In the genomic region with DNA sequence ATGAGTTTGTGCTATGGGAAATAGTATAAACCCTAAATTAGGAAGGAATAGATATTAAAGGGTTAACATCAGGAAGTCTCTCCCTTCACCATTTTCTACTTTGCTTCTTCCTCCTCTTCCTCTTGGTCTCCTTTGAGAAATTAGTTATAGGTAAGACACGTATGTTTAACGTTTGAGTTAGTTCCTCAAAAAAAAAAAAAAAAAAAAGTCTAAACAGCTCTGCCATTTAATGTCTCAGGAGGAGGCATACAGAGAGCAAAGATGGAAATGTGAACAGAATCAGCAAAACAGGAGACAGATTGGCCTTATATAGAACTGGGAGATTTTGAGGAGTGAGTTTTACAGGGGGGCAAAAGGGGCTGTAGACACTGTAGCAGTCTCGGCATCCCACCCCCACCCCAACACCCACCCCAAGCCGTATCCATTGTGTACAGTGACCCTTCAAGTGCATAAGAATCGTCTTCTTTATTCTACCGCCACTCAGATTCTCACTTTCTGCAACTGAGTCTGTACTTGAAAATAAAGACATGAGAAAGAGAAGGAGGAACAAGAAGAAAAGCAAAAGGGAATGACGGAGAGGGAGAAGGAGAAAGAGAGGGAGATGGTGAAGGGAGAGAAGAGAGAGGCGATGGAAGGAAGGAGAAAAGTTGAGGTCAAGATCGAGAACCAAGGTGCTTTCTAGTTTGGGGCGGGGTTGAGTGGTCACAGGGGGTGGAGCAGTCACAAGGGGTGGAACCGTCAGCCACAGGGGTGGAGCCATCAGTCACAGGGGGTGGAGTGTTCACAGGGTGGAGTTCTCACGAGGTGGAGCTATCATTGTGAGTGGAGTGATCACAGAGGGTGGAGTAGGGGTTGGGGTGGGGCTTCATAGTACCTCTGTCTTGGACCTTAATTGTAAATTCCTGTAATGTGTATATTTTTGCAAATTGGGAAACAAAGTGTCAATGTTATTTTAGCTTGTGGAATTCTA, we compare ENCODE assay signal across 10 mouse cellular contexts.
DNase-seq lines count a peak whose midpoint lies in the region; ATAC-seq and TF ChIP-seq lines count a peak whose summit lies in the region.
"Had no signal": no experiment of that assay in that cellular context is flagged by ENCODE, and none has a peak within 500 bp of the region (broad histone marks: within the 10 kb centered on the region; RNA-seq: fewer than 3 reads in every experiment).

No protein-coding gene starts in this region.

- no peak overlapping the region for H3K27ac ChIP-seq in heart, postnatal 0 days (ENCODE audit: low read depth)
- H3K27ac ChIP-seq in liver, embryonic 13.5 days: peak overlapping the region; percentile 98
- H3K27ac ChIP-seq: macrophage had no signal

- H3K36me3 ChIP-seq in heart, postnatal 0 days (replicated peaks; ENCODE audit: control insufficient read depth, insufficient read depth, low read length): peaks cover 3% of the 10 kb centered on the region; the same call in 1 of the 2 replicates
- no peaks in the 10 kb centered on the region for H3K36me3 ChIP-seq in liver, embryonic 13.5 days

- no peak for TF ChIP-seq EP300 in heart, postnatal 0 days (IDR thresholded peaks at IDR 0.05; ENCODE audit: low read depth)

- H3K9ac ChIP-seq in heart, postnatal 0 days (replicated peaks; ENCODE audit: low read depth, low read length): no peak overlapping the region
- no peak overlapping the region; the same call in 1 of the 2 replicates for H3K9ac ChIP-seq in liver, embryonic 13.5 days

- no peaks in the 10 kb centered on the region for H3K9me3 ChIP-seq in heart, postnatal 0 days (replicated peaks; ENCODE audit: control insufficient read depth, low read length)
- no peaks in the 10 kb centered on the region for H3K9me3 ChIP-seq in liver, embryonic 13.5 days (replicated peaks)

- intact Hi-C loops in heart, postnatal 10 days (cut with DNase I): no loop called here

- WGBS in heart, postnatal 0 days: 59% methylated on average over 12 of the region's 12 CpGs
- WGBS in liver, embryonic 13.5 days (ENCODE audit: insufficient replicate concordance): 39% methylated on average over 12 of the region's 12 CpGs

- no peak for TF ChIP-seq CTCF in heart, postnatal 0 days (IDR thresholded peaks at IDR 0.05; ENCODE audit: low read depth)

- no peaks in the 10 kb centered on the region for H3K27me3 ChIP-seq in heart, postnatal 0 days (ENCODE audit: control insufficient read depth, insufficient read depth, low read length)
- no peaks in the 10 kb centered on the region for H3K27me3 ChIP-seq in liver, embryonic 13.5 days

- ATAC-seq in heart, postnatal 0 days (ENCODE audit: insufficient read depth, low read depth): 0 out of 2 replicates have a peak, but pooled peaks have one; percentile 43
- ATAC-seq in liver, embryonic 13.5 days (ENCODE audit: low read depth): peak; percentile 97

- H3K4me3 ChIP-seq in heart, postnatal 0 days (ENCODE audit: low read depth, low read length): no peak overlapping the region
- H3K4me3 ChIP-seq in liver, embryonic 13.5 days (replicated peaks): peak overlapping the region; percentile 19; the same call in 1 of the 2 replicates

- H3K4me1 ChIP-seq in heart, postnatal 0 days (ENCODE audit: control insufficient read depth, insufficient read depth): no peaks in the 10 kb centered on the region
- H3K4me1 ChIP-seq in liver, embryonic 13.5 days (replicated peaks): peaks cover 64% of the 10 kb centered on the region

- no peak for DNase-seq in heart, postnatal 0 days (ENCODE audit: low spot score)
- DNase-seq in heart, postnatal 10 days: no peak
- DNase-seq in A20 (ENCODE audit: low read depth, low spot score): peak; percentile 58
- DNase-seq in brain, adult 2 months (ENCODE audit: low read depth, low spot score): peak; percentile 46
- peak; percentile 75 for DNase-seq in liver, embryonic 13.5 days
- no peak for DNase-seq in frontal cortex, adult 2 months (ENCODE audit: extremely low spot score in 1 of 2, low spot score in 1 of 2)
- no peak for DNase-seq in layer of hippocampus, adult 9-11 months
- no peak for DNase-seq in gastrocnemius, postnatal 10 days
- DNase-seq: kidney, adult 9 months had no signal

- no peak overlapping the region for H3K4me2 ChIP-seq in heart, postnatal 0 days (ENCODE audit: low read depth, low read length)
- H3K4me2 ChIP-seq in liver, embryonic 13.5 days: peak overlapping the region; percentile 67

Comparison
In these comparisons a context has a peak if more than half of its experiments do, and no peak if none do; other contexts are left out.
1. DNase-seq: peak in A20 (single experiment), brain, adult 2 months (single experiment) and liver, embryonic 13.5 days (single experiment); none in heart, postnatal 0 days (single experiment), heart, postnatal 10 days (0 of 2), frontal cortex, adult 2 months (0 of 2), layer of hippocampus, adult 9-11 months (single experiment) and gastrocnemius, postnatal 10 days (single experiment).